Mouse (Mus musculus) C2C12 (cell line): Measurements from ENCODE around the gene Abcc3.

Source experiments
- CTCF ChIP-seq: IDR thresholded peaks from one replicate; pipeline ENCODE4 v1.5.1; 2011; ENCODE audit not compliant: control insufficient read depth, insufficient read depth, insufficient read length
- MYOD1 ChIP-seq: IDR thresholded peaks from one replicate; pipeline ENCODE4 v1.6.1; 2011; ENCODE audit warnings: low read depth; ENCODE audit not compliant: control insufficient read depth, insufficient read length

DNA sequence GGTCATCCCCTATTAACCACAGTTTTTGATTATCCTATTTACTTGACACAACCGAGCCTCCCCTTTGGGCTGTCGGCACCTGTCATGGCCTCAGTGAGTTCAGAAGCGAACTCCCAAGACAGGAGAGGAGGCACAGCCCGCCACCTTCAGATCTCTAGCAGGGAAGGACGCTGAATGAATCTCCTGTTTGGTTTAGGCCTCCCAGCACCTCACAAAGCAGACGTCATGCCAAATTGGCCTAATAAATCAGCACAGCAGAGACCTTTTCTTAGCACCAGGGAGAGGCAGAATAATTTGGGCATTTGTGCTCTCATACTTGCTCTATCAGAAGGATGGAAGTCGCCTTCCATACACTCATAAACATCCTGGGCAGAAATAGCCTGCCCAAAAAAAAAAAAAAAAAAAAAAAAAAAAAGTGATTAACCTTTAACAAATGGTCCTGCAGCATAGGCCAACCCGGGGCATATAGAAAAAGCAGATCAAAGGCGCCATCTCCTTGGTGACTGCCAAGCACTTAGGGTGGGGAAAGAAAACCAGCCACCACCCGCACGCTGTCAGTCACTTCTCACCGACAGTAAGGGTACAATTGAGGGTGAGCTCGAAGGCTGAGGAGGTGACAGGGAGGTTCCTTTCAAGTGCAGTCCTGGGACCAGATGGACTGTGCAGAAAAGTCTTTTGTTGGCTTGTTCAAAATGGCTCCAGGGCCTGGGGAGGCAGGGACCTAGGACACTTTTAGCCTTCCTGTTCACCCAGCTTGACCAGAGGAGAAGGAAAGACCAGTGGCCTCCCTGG, 50.5 kb downstream of the Abcc3 start:
- TF ChIP-seq CTCF (no peak), MYOD1 (no peak)
